Mouse (Mus musculus) heart, embryonic 14.5 days (tissue): ENCODE measurements around the gene Grik1. TPM values are rescaled to one million over a fixed set of nuclear protein-coding genes. Genes with fewer than 3 reads are reported as not detected.

ENCODE experiments used
- ATAC-seq: fragments of 200-750 bp; cut with Nextera tagmentation; 2 replicates; pipeline ENCODE4 v1.8.0; 2017; ENCODE audit warnings: low read depth, moderate TSS enrichment; ENCODE audit not compliant: insufficient number of reproducible peaks, insufficient read depth, low FRiP score
- H3K27ac ChIP-seq, 2 experiments: fragments of 200-500 bp in 1 of 2; fragments of 300-500 bp in 1 of 2; sonication (generic) in 1 of 2; replicated peaks in 1 of 2; 2 replicates each; pipeline ENCODE4 v1.5.1; 2012 to 2014; ENCODE audit warnings: low read depth in 2 of 2, low read length in 2 of 2, control low read depth in 1 of 2, mild to moderate bottlenecking in 1 of 2, mixed read lengths in 1 of 2; ENCODE audit not compliant: control insufficient read depth in 1 of 2, insufficient read depth in 1 of 2
- H3K27me3 ChIP-seq: fragments of 300-500 bp; sonication (generic); 2 replicates; pipeline ENCODE4 v1.6.1; 2014; ENCODE audit warnings: mild to moderate bottlenecking, low read length, control low read depth; ENCODE audit not compliant: control insufficient read depth, insufficient read depth
- H3K36me3 ChIP-seq: fragments of 300-500 bp; sonication (generic); 2 replicates; pipeline ENCODE4 v1.6.1; 2014; ENCODE audit warnings: mild to moderate bottlenecking, control low read depth, low read length, mixed read lengths; ENCODE audit not compliant: control insufficient read depth, insufficient read depth
- H3K4me1 ChIP-seq, 2 experiments: fragments of 200-500 bp in 1 of 2; fragments of 300-500 bp in 1 of 2; sonication (generic) in 1 of 2; 2 replicates each; pipeline ENCODE4 v1.6.1; 2012 to 2014; ENCODE audit warnings: low read length in 2 of 2, control low read depth in 1 of 2, mixed read lengths in 1 of 2; ENCODE audit not compliant: control insufficient read depth in 2 of 2, insufficient read depth in 2 of 2
- H3K4me2 ChIP-seq: fragments of 300-500 bp; sonication (generic); 2 replicates; pipeline ENCODE4 v1.6.1; 2014; ENCODE audit warnings: mild to moderate bottlenecking, low read length
- H3K4me3 ChIP-seq, 2 experiments: fragments of 200-500 bp in 1 of 2; fragments of 300-500 bp in 1 of 2; sonication (generic) in 1 of 2; 2 replicates each; pipeline ENCODE4 v1.5.1; 2012 to 2014; ENCODE audit warnings: low read length in 2 of 2, mild to moderate bottlenecking in 2 of 2, control low read depth in 1 of 2, low read depth in 1 of 2, moderate library complexity in 1 of 2; ENCODE audit not compliant: control insufficient read depth in 1 of 2, insufficient read depth in 1 of 2
- H3K9ac ChIP-seq: fragments of 300-500 bp; sonication (generic); 2 replicates; pipeline ENCODE4 v1.6.1; 2014; ENCODE audit warnings: mild to moderate bottlenecking, low read length
- H3K9me3 ChIP-seq: fragments of 300-500 bp; sonication (generic); 2 replicates; pipeline ENCODE4 v1.6.1; 2016; ENCODE audit warnings: low read length, control low read depth; ENCODE audit not compliant: control insufficient read depth
- WGBS: fragments of 180-500 bp; shearing (Covaris S2); extraction: QIAGEN DNeasy Blood & Tissue Kit; methylation state at CpG from one replicate; pipeline ENCODE4 v1.1.7; 2014; 5-methylcytosine and 5-hydroxymethylcytosine counted together
- polyA plus RNA-seq: library from polyadenylated mRNA; unstranded; fragments of >200 nt; fragmentation: Nextera tagmentation; extraction: Ambion mirVana; gene quantifications from 2 replicates; pipeline ENCODE4 v1.2.1, GENCODE M21; 2014

The Grik1 gene
- polyA plus RNA-seq, 1 experiment from 2014 or later, result 0.31 TPM

GRCm38 (mm10) chr16:87853451-87854085, 436.5 kb downstream of the Grik1 start:
- no peak for ATAC-seq
- H3K4me3 ChIP-seq, result no peak overlapping the region
- H3K9ac ChIP-seq, result no peak overlapping the region
- no peaks in the 10 kb centered on the region for H3K9me3 ChIP-seq
- H3K36me3 ChIP-seq, result no peaks in the 10 kb centered on the region
- H3K27ac ChIP-seq, result no peak overlapping the region
- no peak overlapping the region for H3K4me2 ChIP-seq
- WGBS, result 78% methylated on average over 3 of the region's 3 CpGs
- no peaks in the 10 kb centered on the region for H3K4me1 ChIP-seq
- no peaks in the 10 kb centered on the region for H3K27me3 ChIP-seq

- H3K4me2 ChIP-seq, result no peak overlapping the region
- no peaks in the 10 kb centered on the region for H3K4me1 ChIP-seq
- H3K9me3 ChIP-seq, result no peaks in the 10 kb centered on the region
- no peak overlapping the region for H3K4me3 ChIP-seq
- H3K27ac ChIP-seq, result no peak overlapping the region
- WGBS, result 78% methylated on average over 2 of the region's 2 CpGs
- no peaks in the 10 kb centered on the region for H3K27me3 ChIP-seq
- H3K36me3 ChIP-seq, result no peaks in the 10 kb centered on the region
- ATAC-seq, result no peak
- no peak overlapping the region for H3K9ac ChIP-seq
Measured at GRCm38 (mm10) chr16:87851550-87851949, 438.5 kb downstream of the Grik1 start.

- H3K27ac ChIP-seq, result no peak overlapping the region
- no peaks in the 10 kb centered on the region for H3K9me3 ChIP-seq
- no peak overlapping the region for H3K9ac ChIP-seq
- H3K4me3 ChIP-seq, result no peak overlapping the region
- no peak for ATAC-seq
- no peaks in the 10 kb centered on the region for H3K4me1 ChIP-seq
- no peaks in the 10 kb centered on the region for H3K27me3 ChIP-seq
- WGBS, result 75% methylated on average over 3 of the region's 3 CpGs
- H3K4me2 ChIP-seq, result no peak overlapping the region
- no peaks in the 10 kb centered on the region for H3K36me3 ChIP-seq
Measured at GRCm38 (mm10) chr16:87848799-87849198, 441.3 kb downstream of the Grik1 start.

Other genes with a start within 250 kb of the Grik1 start
- gene Cldn17, start 216.7 kb upstream of the Grik1 start, polyA plus RNA-seq, result not detected in 2 replicates